Mouse (Mus musculus) natural killer cell, adult 2 months (primary cell): ENCODE data around the gene Ipcef1.
"Not testable (repeated sequence)": the region's sequence is repeated elsewhere in the genome, so short reads cannot be mapped to it uniquely, and the experiment has no call there.

Experiments
- DNase-seq, 2 experiments: peaks; one replicate each; pipeline ENCODE4 v3.0.0; 2022; ENCODE audit warnings: low spot score in 2 of 2

Ipcef1 gene

DNA sequence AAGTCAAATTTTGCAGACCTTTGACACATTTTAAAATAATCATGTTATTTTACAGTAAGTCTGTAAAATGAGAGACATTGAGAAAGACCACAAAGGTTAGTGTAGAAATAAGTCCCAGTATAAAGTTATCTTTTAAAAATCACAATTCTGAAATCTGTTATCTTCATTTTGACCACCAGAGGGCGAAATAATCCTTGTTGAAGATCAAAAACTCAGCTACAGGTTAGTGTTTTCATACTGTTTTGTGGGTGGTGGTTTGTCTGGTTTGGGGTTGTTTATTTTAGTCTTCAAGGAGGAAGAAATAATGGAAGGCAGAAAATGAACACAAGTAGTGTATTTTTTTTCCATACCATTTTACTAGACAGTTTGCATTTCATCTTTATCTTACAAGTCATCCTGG is 166.8 kb downstream of the Ipcef1 start:
- no peak for DNase-seq

DNA sequence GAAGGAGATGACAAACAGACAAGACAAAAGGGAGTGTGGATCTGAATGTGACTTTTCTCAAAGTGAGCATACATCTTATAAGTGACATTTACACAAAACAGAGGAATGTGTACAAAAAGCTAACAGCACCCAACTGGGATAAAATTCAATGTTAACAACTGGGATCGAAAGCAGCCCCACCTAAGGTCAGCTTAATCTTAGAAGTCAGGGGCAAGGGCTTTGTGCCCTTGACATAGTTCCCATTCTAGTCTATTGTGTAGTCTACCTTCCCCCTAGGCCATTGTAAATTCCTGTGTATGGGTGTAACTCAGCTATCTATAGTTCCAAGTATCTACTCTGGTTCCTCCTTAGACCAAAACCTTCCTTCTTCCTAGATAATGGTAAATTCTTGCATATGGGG is 170.2 kb downstream of the Ipcef1 start:
- DNase-seq = not testable (repeated sequence)

DNA sequence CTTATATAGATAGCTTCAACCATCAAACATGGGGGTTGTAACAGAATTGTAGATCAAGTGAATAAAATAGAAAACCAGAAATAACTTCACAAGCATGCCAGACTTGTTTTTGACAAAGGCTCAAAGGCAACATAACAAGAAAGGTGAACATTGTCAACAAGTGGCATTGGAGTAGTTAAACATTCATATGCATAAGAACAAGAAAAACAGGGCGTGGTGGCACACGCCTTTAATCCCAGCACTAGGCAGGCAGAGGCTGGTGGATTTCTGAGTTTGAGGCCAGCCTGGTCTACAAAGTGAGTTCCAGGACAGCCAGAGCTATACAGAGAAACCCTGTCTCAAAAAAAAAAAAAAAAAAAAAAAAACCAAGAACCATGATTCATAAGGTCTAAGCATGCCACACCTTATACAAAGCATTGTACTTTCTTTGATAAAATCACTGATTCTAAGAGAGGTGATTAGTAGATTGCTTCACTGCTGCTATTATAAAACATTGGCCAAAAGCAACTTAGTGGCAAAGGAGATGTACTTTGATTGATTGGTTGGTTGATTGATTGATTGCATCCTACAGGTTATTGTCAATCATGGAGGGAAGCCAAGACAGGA is 173.9 kb downstream of the Ipcef1 start:
- no peak for DNase-seq

DNA sequence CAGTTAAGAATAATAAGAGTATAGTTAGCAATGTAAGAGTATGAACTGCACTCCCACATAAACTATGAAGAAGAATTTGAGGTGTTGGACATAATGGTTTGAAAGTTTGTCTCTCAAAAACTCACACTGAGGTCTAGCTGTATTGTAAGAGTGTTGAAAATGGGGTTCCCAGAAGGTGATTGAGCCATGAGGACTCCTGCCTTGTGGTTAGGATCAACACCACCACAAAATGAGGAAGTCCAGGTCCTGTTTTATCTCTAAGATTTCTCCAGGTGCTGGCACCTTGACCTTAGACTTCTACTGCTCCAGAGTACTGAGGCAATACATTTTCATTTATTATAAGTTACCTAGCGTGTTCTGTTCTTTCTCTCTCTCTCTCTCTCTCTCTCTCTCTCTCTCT is 178.4 kb downstream of the Ipcef1 start:
- no peak for DNase-seq

DNA sequence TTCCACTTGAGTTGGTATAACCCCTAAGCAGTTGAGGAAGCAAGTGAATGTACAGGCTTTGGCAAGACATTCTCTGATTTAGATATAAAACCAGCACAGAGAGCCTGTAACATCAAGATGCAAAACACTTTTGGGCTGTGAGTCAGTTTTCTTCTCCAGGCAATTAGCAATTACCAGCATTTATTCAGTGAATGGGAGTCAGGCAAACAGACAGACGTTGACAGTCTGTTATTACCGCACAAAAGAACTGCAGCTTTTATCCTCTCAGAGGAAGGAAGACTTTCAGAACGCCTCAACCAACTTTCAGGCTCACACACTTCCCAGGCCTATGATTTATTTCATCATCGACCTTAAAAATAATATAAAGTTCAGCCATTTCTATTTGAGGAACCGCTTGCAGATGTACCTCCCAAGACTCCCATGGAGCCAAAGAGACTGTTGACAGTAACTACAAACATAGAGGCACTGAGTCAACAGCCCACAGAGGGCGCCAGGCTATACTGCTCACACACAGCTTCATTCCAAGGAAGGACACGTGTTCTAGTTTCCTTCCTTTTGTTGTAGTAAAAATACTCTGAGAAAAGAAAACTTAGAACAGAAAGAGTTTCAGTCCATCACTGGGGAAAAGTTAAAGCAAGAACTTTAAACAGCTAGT is 180.7 kb downstream of the Ipcef1 start:
- DNase-seq = no peak

DNA sequence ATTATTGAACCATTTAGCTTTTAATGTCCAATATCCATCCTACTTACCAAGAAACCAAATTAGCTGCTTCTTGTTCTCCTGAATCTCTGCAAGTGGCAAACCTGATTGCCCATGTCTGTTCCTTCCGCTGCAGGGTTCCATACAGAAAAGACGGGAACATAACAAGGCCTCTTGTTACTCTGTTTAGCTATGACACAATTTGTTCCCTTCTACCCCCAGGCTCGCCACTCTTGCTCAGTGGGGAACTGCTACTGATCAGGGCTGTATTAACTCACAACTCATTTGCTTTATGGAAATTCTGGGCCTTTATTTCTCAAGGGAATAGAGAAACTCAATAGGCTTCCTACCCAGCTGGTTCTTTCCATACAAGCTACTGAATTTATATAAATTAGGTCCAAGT is 196.5 kb downstream of the Ipcef1 start:
- no peak for DNase-seq

DNA sequence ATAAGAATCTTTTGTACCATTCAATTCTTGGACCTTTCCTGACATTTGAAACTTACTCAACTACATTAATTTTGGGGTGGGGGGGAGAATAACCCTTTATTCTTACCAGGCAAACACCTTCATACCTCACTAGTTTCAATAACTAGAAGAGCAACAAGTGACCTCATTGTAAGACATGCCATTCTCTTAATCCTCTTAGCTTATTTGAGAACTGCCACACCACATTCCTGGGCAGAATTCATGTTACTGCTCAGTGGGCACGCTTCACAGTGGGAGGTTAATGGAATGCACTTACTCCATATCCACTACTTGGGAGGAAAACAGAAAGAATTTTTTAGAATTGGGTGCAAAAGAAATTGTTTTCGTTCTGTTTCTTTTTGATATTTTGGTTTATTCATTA is 203.4 kb downstream of the Ipcef1 start:
- DNase-seq = no peak

DNA sequence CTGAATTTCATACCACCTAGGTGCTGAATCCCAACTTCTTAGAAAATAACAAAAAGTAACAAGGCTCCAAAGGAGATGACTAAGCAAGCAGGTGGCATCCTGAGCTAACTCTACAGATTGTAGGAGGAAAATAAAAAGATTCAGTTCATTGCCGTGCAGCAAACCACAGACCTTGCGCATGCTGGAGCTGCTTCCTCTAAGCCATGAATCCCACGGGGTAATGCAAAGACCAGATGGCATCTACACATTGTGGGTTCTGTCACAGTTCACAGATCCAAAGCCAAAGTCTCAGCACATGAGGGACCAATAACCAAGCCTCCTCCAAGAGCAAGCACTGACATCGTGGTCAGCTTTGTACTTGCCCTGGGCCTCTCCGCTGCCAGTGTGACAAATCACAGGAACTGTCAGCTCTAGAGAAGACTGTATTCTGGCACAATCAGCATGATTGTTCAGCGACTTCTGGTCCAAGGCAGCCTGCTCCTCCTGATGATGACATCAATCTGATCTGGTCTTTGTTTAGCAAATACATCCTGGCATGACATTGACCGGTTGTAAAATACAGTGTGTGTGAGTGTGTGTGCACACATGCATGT is 204.0 kb downstream of the Ipcef1 start:
- DNase-seq = no peak

DNA sequence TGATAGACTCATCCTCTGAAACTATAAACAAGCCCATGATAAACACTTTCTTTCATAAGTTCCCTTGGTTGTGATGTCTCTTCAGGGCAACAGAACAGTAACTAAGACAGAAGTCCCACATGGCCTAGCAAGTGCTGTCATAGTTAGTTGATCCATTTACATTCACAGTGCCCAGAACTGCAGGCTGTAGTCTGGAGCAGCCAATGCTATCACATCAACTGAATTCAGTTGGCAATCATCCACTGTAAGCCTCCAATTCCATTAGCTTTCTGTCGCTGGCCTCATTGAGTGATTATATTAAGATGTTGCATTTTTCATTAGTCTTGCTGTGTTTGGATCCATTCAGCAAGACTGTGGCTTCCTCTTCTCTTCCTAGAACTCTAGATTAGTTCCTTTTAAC is 206.0 kb downstream of the Ipcef1 start:
- no peak for DNase-seq

DNA sequence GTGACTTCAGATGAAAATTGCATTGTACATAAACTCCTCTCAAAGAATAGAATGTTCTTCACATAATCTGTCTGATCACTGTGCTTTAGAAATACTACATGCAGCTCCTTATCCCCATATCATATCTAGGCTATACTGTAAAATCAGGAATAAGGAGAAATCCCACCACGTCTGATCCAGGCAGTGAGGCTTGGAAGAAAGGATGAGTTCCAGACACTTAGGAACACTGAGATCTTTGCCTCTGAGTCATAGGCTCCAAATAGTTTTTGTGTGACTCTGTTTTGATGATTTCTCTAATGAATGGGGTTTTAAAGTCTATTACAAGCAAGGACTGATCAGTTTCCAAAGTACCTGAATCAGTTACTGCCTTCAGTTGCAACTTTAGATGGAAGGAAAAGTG is 210.1 kb downstream of the Ipcef1 start:
- DNase-seq = no peak
